Mouse (Mus musculus): ENCODE measurements around the gene Rpl37. TPM values are rescaled to one million over a fixed set of nuclear protein-coding genes. Genes with fewer than 3 reads are reported as not detected.

The Rpl37 gene
- polyA plus RNA-seq, 1 experiment from 2014 or later, result 421 TPM

DNA sequence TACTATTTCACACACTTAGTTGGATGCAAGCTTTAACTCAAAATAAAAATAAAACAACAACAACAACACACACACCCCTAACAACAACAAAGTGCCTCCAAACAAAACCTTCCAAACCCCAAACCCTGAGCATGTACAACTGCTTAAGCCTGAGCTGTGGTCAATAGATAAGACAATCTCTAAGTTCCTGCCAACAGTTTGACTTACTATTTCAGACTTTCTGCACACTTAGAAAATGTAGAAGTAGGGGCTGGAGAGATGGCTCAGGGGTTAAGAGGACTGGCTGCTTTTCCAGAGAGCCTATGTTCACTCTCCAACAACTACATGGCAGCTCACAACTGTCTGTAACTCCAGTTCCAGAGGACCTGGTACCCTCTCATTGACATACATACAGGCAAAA lies 23.9 kb downstream of the Rpl37 start:
- Histone ChIP-seq H3K4me3 (no peak overlapping the region), H3K27ac (ENCODE audit: poor library complexity, severe bottlenecking) (no peak overlapping the region), H3K9ac (no peak overlapping the region), H3K27me3 (replicated peaks) (no peaks in the 10 kb centered on the region), H3K4me2 (no peak overlapping the region), H3K36me3 (no peaks in the 10 kb centered on the region), H3K4me1 (replicated peaks) (peaks cover 13% of the 10 kb centered on the region), H3K9me3 (replicated peaks) (no peaks in the 10 kb centered on the region)
- ATAC-seq (ENCODE audit: insufficient number of reproducible peaks, low FRiP score), result no peak

DNA sequence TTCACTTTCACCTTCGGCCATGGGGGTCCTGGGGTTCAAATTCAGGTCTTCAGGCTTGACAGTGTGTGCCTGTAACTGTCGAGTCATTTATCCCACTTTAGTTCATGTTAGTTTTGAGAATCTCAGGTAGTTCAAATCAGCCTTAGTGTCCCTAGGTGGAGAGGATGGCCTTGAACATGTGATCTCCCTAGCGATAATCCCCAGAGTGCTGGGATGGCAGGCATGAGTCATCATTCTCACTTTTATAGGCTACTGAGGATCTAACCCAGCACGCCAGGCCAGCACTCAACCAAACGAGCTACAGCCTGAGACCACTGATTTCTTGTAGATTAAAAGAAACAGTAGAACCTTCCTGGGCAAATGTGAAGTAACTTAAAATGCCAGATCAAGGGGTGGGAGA lies 25.6 kb downstream of the Rpl37 start:
- no peak overlapping the region for H3K4me3 ChIP-seq
- no peaks in the 10 kb centered on the region for H3K9me3 ChIP-seq (replicated peaks)
- no peaks in the 10 kb centered on the region for H3K27me3 ChIP-seq (replicated peaks)
- H3K4me2 ChIP-seq, result no peak overlapping the region
- H3K36me3 ChIP-seq, result 0 out of 2 replicates have a peak, but pooled peaks cover 3% of the 10 kb centered on the region
- no peak overlapping the region for H3K9ac ChIP-seq
- H3K4me1 ChIP-seq (replicated peaks), result peaks cover 16% of the 10 kb centered on the region
- no peak overlapping the region for H3K27ac ChIP-seq (ENCODE audit: poor library complexity, severe bottlenecking)
- WGBS, result 57% methylated on average over 5 of the region's 5 CpGs
- no peak for ATAC-seq (ENCODE audit: insufficient number of reproducible peaks, low FRiP score)

DNA sequence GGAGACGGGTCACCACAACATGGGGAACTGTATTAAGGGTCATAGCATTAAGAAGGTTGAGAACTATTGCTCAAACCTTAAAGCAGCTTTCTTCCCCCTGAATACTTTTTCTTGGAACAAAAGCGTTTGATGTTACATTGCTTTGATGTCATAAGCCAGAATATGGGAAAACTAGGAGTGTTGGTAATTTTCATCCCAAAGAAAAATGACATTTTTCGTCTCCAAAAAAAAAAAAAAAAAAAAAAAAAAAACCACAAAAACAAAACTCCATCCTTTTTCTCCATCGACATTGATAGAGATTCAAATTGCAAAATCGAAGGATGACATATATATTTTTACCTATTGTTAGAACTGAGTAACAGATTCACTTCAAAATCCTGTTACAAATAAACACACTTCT lies 26.3 kb downstream of the Rpl37 start:
- H3K9me3 ChIP-seq (replicated peaks), result no peaks in the 10 kb centered on the region
- ATAC-seq (ENCODE audit: insufficient number of reproducible peaks, low FRiP score), result no peak
- no peaks in the 10 kb centered on the region for H3K27me3 ChIP-seq (replicated peaks)
- no peak overlapping the region for H3K27ac ChIP-seq (ENCODE audit: poor library complexity, severe bottlenecking)
- H3K4me3 ChIP-seq, result no peak overlapping the region
- H3K36me3 ChIP-seq, result 0 out of 2 replicates have a peak, but pooled peaks cover 3% of the 10 kb centered on the region
- H3K4me2 ChIP-seq, result no peak overlapping the region
- WGBS, result 67% methylated on average over 5 of the region's 5 CpGs
- H3K9ac ChIP-seq, result no peak overlapping the region
- H3K4me1 ChIP-seq (replicated peaks), result peaks cover 16% of the 10 kb centered on the region

DNA sequence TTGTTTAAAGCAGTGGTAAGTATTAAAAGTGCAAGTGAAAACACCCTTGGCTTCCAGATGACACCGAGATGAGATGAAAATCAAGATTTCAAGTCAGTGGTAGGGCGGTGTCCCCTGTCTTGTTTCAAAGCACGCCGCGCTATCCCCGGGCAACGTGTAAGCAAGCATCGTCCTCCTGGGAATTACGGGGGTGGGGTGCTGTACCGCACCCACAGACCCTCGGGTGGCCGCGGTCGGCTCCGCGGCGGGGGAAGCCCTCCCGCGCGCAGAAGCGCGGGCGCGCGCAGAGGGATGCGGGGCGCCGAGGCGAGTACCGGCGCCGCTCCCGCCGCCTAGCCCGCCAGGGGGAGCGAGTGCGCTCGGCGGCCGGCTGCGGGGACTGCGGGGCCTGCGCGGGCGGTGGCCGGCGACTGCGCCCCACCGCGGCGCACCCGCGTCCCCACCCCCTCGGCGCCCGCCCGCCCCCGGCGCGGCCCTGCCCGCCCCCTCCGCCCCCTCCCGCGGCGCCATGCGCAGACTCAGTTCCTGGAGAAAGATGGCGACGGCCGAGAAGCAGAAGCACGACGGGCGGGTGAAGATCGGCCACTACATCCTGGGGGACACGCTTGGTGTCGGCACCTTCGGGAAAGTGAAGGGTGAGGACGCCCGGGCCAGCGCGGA lies 27.0 kb downstream of the Rpl37 start, which contains the start of gene Prkaa1:
Prkaa1 (plus strand) TSS at position 501 of the 660 bp plus-strand sequence.
- Histone ChIP-seq H3K4me3 (peak within 1 kb of the TSS; percentile 95), H3K4me1 (replicated peaks) (peaks cover 10% of the 10 kb centered on the region), H3K9ac (peak within 1 kb of the TSS; percentile 78), H3K27me3 (replicated peaks) (no peaks in the 10 kb centered on the region), H3K36me3 (0 out of 2 replicates have a peak, but pooled peaks cover 3% of the 10 kb centered on the region), H3K27ac (ENCODE audit: poor library complexity, severe bottlenecking) (peak within 1 kb of the TSS; percentile 90), H3K4me2 (peak within 1 kb of the TSS; percentile 86), H3K9me3 (replicated peaks) (no peaks in the 10 kb centered on the region)
- WGBS, result 1% methylated on average over 60 of the region's 80 CpGs
- ATAC-seq (ENCODE audit: insufficient number of reproducible peaks, low FRiP score), result peak; percentile 92

DNA sequence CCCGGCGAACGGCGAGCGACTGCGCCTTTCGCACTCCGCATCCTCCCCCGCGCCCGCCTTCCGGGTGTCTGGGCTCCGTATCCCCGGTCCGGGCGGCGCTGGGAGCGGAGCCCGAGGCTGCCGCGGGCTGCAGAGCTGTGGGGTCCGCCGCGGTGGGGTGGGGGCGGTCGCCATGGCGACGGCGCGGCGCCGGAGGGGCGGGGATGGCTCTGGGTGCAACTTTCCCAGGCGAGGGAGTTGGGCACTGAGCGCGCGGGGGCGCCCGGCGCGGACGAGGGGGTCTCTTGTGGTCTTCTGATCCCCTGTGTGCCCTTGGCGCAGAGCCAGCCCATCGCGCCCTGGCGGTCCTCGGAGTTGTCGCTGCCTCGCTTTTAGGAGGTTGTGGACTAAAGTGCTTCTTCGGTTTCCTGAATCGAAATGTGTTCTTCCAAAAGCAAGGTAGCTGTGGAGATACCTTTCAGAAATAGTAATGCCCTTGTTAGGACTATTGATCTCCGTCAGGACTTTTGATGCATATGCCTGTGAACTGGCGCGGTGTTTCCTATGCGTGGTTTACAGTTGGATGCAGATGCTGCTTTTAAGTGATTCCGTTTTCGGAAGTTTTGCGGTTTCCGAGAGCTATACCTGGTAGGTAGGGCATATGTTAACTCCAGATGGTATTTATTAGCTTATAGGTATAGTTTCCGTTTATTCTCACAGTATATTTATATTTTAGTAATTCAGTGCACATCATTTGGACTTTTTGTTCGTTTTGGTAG lies 27.8 kb downstream of the Rpl37 start:
- H3K4me2 ChIP-seq, result peak overlapping the region; percentile 86
- H3K4me1 ChIP-seq (replicated peaks), result peaks cover 15% of the 10 kb centered on the region
- peak; percentile 81 for ATAC-seq (ENCODE audit: insufficient number of reproducible peaks, low FRiP score)
- H3K4me3 ChIP-seq, result peak overlapping the region; percentile 95
- H3K9ac ChIP-seq, result peak overlapping the region; percentile 78
- 1% methylated on average over 61 of the region's 61 CpGs for WGBS
- 0 out of 2 replicates have a peak, but pooled peaks cover 3% of the 10 kb centered on the region for H3K36me3 ChIP-seq
- no peaks in the 10 kb centered on the region for H3K9me3 ChIP-seq (replicated peaks)
- no peaks in the 10 kb centered on the region for H3K27me3 ChIP-seq (replicated peaks)
- H3K27ac ChIP-seq (ENCODE audit: poor library complexity, severe bottlenecking), result peak overlapping the region; percentile 90

DNA sequence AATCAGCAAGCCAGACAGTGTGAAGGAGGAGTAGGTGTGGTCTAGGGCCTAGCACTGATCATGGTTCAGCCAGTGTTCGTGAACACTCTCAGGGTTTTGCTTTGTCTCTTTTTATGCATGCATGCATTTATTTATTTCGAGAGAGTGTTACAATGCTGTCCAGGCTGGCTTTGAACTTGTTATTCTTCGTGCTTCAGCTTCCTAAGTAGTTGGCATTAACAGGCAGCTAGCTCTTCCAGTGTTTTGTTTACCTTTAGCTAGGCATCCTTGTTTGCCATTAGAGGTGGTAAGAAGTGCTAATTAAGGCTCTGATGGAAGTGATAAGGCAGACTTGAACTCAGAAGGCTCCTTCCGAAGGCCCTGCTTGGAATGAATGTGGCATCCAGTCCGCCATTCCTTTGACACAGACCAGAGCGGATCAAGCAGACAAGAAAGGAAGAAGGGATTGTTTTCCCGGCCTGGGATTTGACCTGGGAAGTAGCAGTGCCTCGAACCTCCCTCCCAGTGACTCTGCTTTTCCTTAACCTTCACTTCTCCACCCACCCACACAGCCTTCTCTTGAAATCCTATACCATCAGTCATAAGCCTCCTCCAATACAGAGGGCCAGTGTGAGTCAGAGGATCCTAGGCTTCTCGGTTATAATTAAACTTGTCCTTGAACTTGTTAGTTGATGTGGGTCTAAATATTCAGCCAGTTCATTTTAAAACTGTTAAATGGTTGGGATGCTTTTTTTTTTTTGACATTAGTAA lies 28.9 kb downstream of the Rpl37 start:
- 0 out of 2 replicates have a peak, but pooled peaks cover 3% of the 10 kb centered on the region for H3K36me3 ChIP-seq
- WGBS, result 30% methylated on average over 9 of the region's 9 CpGs
- H3K9me3 ChIP-seq (replicated peaks), result no peaks in the 10 kb centered on the region
- H3K4me3 ChIP-seq, result peak overlapping the region; percentile 95
- H3K27ac ChIP-seq (ENCODE audit: poor library complexity, severe bottlenecking), result no peak overlapping the region
- peaks cover 22% of the 10 kb centered on the region for H3K4me1 ChIP-seq (replicated peaks)
- peak overlapping the region; percentile 86 for H3K4me2 ChIP-seq
- H3K9ac ChIP-seq, result peak overlapping the region; percentile 60
- ATAC-seq (ENCODE audit: insufficient number of reproducible peaks, low FRiP score), result no peak
- no peaks in the 10 kb centered on the region for H3K27me3 ChIP-seq (replicated peaks)

DNA sequence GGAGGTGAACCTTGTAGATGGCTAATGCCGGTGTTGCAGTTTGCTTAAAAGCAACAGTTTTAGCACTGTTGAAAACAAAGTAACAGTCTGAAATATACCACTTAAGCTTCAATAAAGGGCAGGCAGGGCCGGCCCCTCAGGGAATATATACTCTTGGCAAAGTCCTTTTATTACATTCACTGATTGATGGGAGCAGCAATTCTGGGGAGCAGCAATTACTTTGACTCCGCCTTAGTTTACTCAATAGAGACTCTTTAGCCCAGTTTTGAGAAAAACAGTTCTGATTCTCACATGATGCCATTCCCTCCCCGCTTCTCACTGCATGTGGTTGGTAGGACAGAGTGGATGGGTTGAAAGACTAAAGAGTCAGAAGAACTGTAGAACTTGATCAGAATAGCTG lies 32.7 kb downstream of the Rpl37 start:
- Histone ChIP-seq H3K27ac (ENCODE audit: poor library complexity, severe bottlenecking) (no peak overlapping the region), H3K4me3 (no peak overlapping the region), H3K9me3 (replicated peaks) (no peaks in the 10 kb centered on the region), H3K4me1 (replicated peaks) (peaks cover 25% of the 10 kb centered on the region), H3K9ac (no peak overlapping the region), H3K27me3 (replicated peaks) (no peaks in the 10 kb centered on the region), H3K4me2 (no peak overlapping the region), H3K36me3 (0 out of 2 replicates have a peak, but pooled peaks cover 3% of the 10 kb centered on the region)
- WGBS, result 88% methylated on average over 4 of the region's 4 CpGs
- ATAC-seq (ENCODE audit: insufficient number of reproducible peaks, low FRiP score), result no peak

DNA sequence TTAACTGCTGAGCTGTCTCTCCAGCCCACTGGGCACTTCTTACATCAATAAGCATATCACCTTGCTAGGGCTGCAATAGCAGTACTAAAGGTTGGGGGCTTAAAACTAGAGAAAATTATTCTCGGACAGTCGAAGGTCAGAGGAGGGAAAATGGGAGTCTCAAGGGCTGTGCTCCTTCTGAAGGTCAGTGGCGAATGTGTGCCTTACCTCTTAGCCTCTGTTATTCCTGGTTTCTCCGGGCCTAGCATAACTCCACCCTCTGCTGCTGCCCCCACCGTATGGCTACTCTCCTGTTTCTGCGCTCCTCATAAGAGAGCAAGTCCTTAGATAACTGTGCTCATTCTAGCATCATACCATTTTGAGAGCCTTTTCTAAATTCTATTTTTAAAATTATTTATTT lies 35.7 kb downstream of the Rpl37 start:
- Histone ChIP-seq H3K36me3 (no peaks in the 10 kb centered on the region), H3K27me3 (replicated peaks) (no peaks in the 10 kb centered on the region), H3K4me3 (no peak overlapping the region), H3K9ac (no peak overlapping the region), H3K9me3 (replicated peaks) (no peaks in the 10 kb centered on the region), H3K4me1 (replicated peaks) (peaks cover 33% of the 10 kb centered on the region), H3K4me2 (no peak overlapping the region), H3K27ac (ENCODE audit: poor library complexity, severe bottlenecking) (no peak overlapping the region)
- 89% methylated on average over 6 of the region's 6 CpGs for WGBS
- no peak for ATAC-seq (ENCODE audit: insufficient number of reproducible peaks, low FRiP score)

DNA sequence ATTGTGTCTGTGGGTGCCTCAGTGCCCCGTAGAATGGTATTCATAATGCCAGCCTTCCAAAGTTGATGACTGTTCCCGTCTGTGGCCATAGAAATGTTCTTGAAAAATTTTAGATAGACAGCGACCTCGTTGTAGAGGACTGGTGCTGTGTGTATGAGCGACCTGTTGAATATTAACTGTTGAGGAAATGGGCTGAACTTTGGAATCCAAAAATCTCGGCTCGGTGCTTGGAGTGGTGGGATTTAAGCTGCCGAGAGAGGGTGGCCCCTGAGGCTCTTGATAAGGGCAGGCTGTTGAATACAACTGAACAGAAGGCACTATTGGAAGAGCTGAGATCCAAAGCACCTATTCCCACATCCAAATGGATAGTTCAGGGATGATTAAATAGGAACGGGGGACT lies 38.2 kb downstream of the Rpl37 start:
- Histone ChIP-seq H3K4me1 (replicated peaks) (peaks cover 31% of the 10 kb centered on the region), H3K4me2 (no peak overlapping the region), H3K9ac (no peak overlapping the region)

DNA sequence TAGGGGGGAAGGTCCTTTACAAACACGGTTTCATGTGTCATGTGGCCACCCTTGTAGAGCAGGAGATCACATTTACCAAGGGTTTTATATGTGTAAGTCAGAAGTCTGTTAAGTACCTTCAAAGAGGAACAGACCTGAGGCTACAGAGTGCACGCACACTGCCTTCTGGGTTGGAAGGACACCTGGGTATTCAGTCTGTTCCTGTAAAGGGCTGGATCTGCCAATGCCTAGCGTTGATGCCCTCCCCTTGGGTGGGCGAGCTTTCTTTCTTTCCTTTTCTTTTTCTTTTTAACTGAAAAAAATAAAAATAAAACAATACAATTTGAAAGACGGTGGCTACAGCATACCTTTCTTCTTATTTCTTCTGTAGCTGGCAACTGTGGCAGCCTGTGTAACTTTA lies 38.6 kb downstream of the Rpl37 start:
- Histone ChIP-seq H3K4me1 (replicated peaks) (peaks cover 30% of the 10 kb centered on the region), H3K4me2 (no peak overlapping the region), H3K4me3 (no peak overlapping the region), H3K9ac (no peak overlapping the region), H3K9me3 (replicated peaks) (no peaks in the 10 kb centered on the region), H3K36me3 (no peaks in the 10 kb centered on the region), H3K27ac (ENCODE audit: poor library complexity, severe bottlenecking) (no peak overlapping the region), H3K27me3 (replicated peaks) (no peaks in the 10 kb centered on the region)
- no peak for ATAC-seq (ENCODE audit: insufficient number of reproducible peaks, low FRiP score)
- WGBS, result 81% methylated on average over 5 of the region's 5 CpGs

More for the DNA sequence above, 38.2 kb downstream of the Rpl37 start:
- no peak for ATAC-seq (ENCODE audit: insufficient number of reproducible peaks, low FRiP score)
- 57% methylated on average over 9 of the region's 9 CpGs for WGBS
- no peak overlapping the region for H3K4me3 ChIP-seq
- no peaks in the 10 kb centered on the region for H3K9me3 ChIP-seq (replicated peaks)
- no peak overlapping the region for H3K27ac ChIP-seq (ENCODE audit: poor library complexity, severe bottlenecking)
- no peaks in the 10 kb centered on the region for H3K36me3 ChIP-seq
- H3K27me3 ChIP-seq (replicated peaks), result no peaks in the 10 kb centered on the region

DNA sequence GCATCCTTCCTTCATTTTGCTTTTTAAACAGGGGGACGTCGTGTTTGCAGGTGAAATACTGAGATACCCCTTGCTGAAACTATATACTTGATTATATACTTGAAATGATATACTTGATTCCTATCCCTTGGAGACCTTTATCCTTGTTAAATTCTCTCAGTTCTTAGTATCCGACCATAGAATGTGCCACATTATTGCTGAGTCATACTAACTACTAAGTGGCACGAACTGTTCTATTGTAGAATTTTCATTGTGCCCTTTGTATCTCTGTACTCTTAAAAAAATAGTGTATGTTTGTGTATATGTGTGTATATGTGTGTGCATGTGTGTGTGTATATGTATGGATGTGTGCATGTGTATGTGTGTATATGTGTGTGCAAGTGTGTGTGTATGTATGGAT lies 39.9 kb downstream of the Rpl37 start:
- H3K9ac ChIP-seq, result no peak overlapping the region
- peaks cover 8% of the 10 kb centered on the region for H3K36me3 ChIP-seq
- H3K4me3 ChIP-seq, result no peak overlapping the region
- no peak overlapping the region for H3K4me2 ChIP-seq
- H3K27ac ChIP-seq (ENCODE audit: poor library complexity, severe bottlenecking), result no peak overlapping the region
- no peaks in the 10 kb centered on the region for H3K27me3 ChIP-seq (replicated peaks)
- ATAC-seq (ENCODE audit: insufficient number of reproducible peaks, low FRiP score), result no peak
- H3K9me3 ChIP-seq (replicated peaks), result no peaks in the 10 kb centered on the region
- WGBS, result 92% methylated on average over 4 of the region's 4 CpGs
- peaks cover 30% of the 10 kb centered on the region for H3K4me1 ChIP-seq (replicated peaks)
